Mouse (Mus musculus): ENCODE data around the gene Cd300lf. TPM values are rescaled to one million over a fixed set of nuclear protein-coding genes. Genes with fewer than 3 reads are reported as not detected.

The Cd300lf gene
- 4.5 and 5.2 TPM in 2 replicates for polyA plus RNA-seq (2012; rRNA removed; ENCODE audit: low replicate concordance)

GRCm38 (mm10) chr11:115133800-115134199, at the start of gene Cd300lf:
Cd300lf (minus strand) TSS chr11:115133992.

GRCm38 (mm10) chr11:115162832-115163480, 29.2 kb upstream of the Cd300lf start, which contains the start of gene Slc9a3r1:
Slc9a3r1 (plus strand) TSS chr11:115163341.

GRCm38 (mm10) chr11:115091362-115091901, 42.4 kb downstream of the Cd300lf start, which contains the start of gene Rab37:
Rab37 (plus strand) TSS chr11:115091431.

Other genes starting within 250 kb of the Cd300lf start
- 0.70 and 0.88 TPM in 2 replicates for gene Cd300a, start 244.0 kb downstream of the Cd300lf start, polyA plus RNA-seq (2012; rRNA removed; ENCODE audit: low replicate concordance)
- 0.16 and 0.24 TPM in 2 replicates for gene Cd300lb, start 199.6 kb downstream of the Cd300lf start, polyA plus RNA-seq (2012; rRNA removed; ENCODE audit: low replicate concordance)
- gene Cd300c, start 164.8 kb downstream of the Cd300lf start, polyA plus RNA-seq (2012; rRNA removed; ENCODE audit: low replicate concordance), result 0.18 and 0.83 TPM in 2 replicates
- 0.42 and 0.97 TPM in 2 replicates for gene Cd300ld, start 144.1 kb downstream of the Cd300lf start, polyA plus RNA-seq (2012; rRNA removed; ENCODE audit: low replicate concordance)
- 2.5 and 4.4 TPM in 2 replicates for gene Cd300c2, start 132.1 kb downstream of the Cd300lf start, polyA plus RNA-seq (2012; rRNA removed; ENCODE audit: low replicate concordance)
- 0.11 TPM in 1 of 2 replicates, not detected in the other for gene Cd300ld2, start 117.8 kb downstream of the Cd300lf start, polyA plus RNA-seq (2012; rRNA removed; ENCODE audit: low replicate concordance)
- gene Cd300ld4, start 107.0 kb downstream of the Cd300lf start, polyA plus RNA-seq (2012; rRNA removed; ENCODE audit: low replicate concordance), result not detected in 2 replicates
- 0.27 TPM in 1 of 2 replicates, not detected in the other for gene Cd300ld5, start 96.2 kb downstream of the Cd300lf start, polyA plus RNA-seq (2012; rRNA removed; ENCODE audit: low replicate concordance)
- gene Cd300ld3, start 85.6 kb downstream of the Cd300lf start, polyA plus RNA-seq (2012; rRNA removed; ENCODE audit: low replicate concordance), result 1.4 and 2.6 TPM in 2 replicates
- 0.13 TPM in 2 replicates for gene Cd300e, start 71.8 kb downstream of the Cd300lf start, polyA plus RNA-seq (2012; rRNA removed; ENCODE audit: low replicate concordance)
- gene Rab37, start 42.6 kb downstream of the Cd300lf start, polyA plus RNA-seq (2012; rRNA removed; ENCODE audit: low replicate concordance), result 0.55 and 2.2 TPM in 2 replicates
- 239 and 866 TPM in 2 replicates for gene Slc9a3r1, start 29.3 kb upstream of the Cd300lf start, polyA plus RNA-seq (2012; rRNA removed; ENCODE audit: low replicate concordance)
- gene Tmem104, start 53.5 kb upstream of the Cd300lf start, polyA plus RNA-seq (2012; rRNA removed; ENCODE audit: low replicate concordance), result 12.2 and 17.0 TPM in 2 replicates
- gene Nat9, start 53.9 kb upstream of the Cd300lf start, polyA plus RNA-seq (2012; rRNA removed; ENCODE audit: low replicate concordance), result 17.4 and 27.6 TPM in 2 replicates
- 0.16 and 0.24 TPM in 2 replicates for gene Grin2c, start 133.3 kb upstream of the Cd300lf start, polyA plus RNA-seq (2012; rRNA removed; ENCODE audit: low replicate concordance)
- gene Fdxr, start 143.1 kb upstream of the Cd300lf start, polyA plus RNA-seq (2012; rRNA removed; ENCODE audit: low replicate concordance), result 18.3 and 20.0 TPM in 2 replicates
- 0.69 and 2.5 TPM in 2 replicates for gene Fads6, start 163.7 kb upstream of the Cd300lf start, polyA plus RNA-seq (2012; rRNA removed; ENCODE audit: low replicate concordance)
- 0.07 and 1.7 TPM in 2 replicates for gene Otop2, start 173.2 kb upstream of the Cd300lf start, polyA plus RNA-seq (2012; rRNA removed; ENCODE audit: low replicate concordance)
- gene Ush1g, start 188.0 kb upstream of the Cd300lf start, polyA plus RNA-seq (2012; rRNA removed; ENCODE audit: low replicate concordance), result 0.15 and 0.17 TPM in 2 replicates
- 12.8 and 196 TPM in 2 replicates for gene Otop3, start 200.7 kb upstream of the Cd300lf start, polyA plus RNA-seq (2012; rRNA removed; ENCODE audit: low replicate concordance)
- gene Hid1, start 233.8 kb upstream of the Cd300lf start, polyA plus RNA-seq (2012; rRNA removed; ENCODE audit: low replicate concordance), result 19.3 and 54.9 TPM in 2 replicates
- gene Cdr2l, start 247.9 kb upstream of the Cd300lf start, polyA plus RNA-seq (2012; rRNA removed; ENCODE audit: low replicate concordance), result 3.3 and 4.8 TPM in 2 replicates

Measured in duodenum, adult 2 months (tissue).